Mouse (Mus musculus): Measurements from ENCODE around the gene Capza2.

The Capza2 gene

GRCm38 (mm10) chr6:17635615-17636284 lies at the start of gene Capza2:
Gene Capza2 (plus strand): TSS chr6:17636234.
- no peak for DNase-seq

- DNase-seq: peak; percentile 88
These were observed 46.7 kb upstream of the Capza2 start for GRCm38 (mm10) chr6:17589049-17589952.

GRCm38 (mm10) chr6:17589953-17590627 lies 45.9 kb upstream of the Capza2 start:
- DNase-seq: no peak

GRCm38 (mm10) chr6:17593971-17594370 lies 42.1 kb upstream of the Capza2 start:
- no peak for DNase-seq

- DNase-seq: peak; percentile 75
These were observed 40.1 kb upstream of the Capza2 start for GRCm38 (mm10) chr6:17595712-17596462.

GRCm38 (mm10) chr6:17599373-17599772 lies 36.7 kb upstream of the Capza2 start:
- no peak for DNase-seq

- no peak for DNase-seq
These were observed 34.5 kb upstream of the Capza2 start for GRCm38 (mm10) chr6:17601526-17601925.

GRCm38 (mm10) chr6:17606915-17607314 lies 29.1 kb upstream of the Capza2 start:
- DNase-seq: no peak

- no peak for DNase-seq
These were observed 24.6 kb upstream of the Capza2 start for GRCm38 (mm10) chr6:17611352-17612010.

GRCm38 (mm10) chr6:17612652-17613051 lies 23.4 kb upstream of the Capza2 start:
- DNase-seq: no peak

GRCm38 (mm10) chr6:17620823-17621222 lies 15.2 kb upstream of the Capza2 start:
- no peak for DNase-seq

GRCm38 (mm10) chr6:17621436-17621835 lies 14.6 kb upstream of the Capza2 start:
- no peak for DNase-seq

GRCm38 (mm10) chr6:17628701-17629455 lies 7.2 kb upstream of the Capza2 start:
- DNase-seq: peak; percentile 11

GRCm38 (mm10) chr6:17629756-17630155 lies 6.3 kb upstream of the Capza2 start:
- DNase-seq: no peak

GRCm38 (mm10) chr6:17631611-17632010 lies 4.4 kb upstream of the Capza2 start:
- no peak for DNase-seq

GRCm38 (mm10) chr6:17633819-17634218 lies 2.2 kb upstream of the Capza2 start:
- DNase-seq: no peak

- no peak for DNase-seq
These were observed 1.0 kb upstream of the Capza2 start for GRCm38 (mm10) chr6:17634992-17635391.

- peak; percentile 97 for DNase-seq
These were observed 733 bp downstream of the Capza2 start for GRCm38 (mm10) chr6:17636764-17637170.

GRCm38 (mm10) chr6:17637205-17638203 lies 1.5 kb downstream of the Capza2 start:
- peak; percentile 72 for DNase-seq

GRCm38 (mm10) chr6:17640031-17640430 lies 4.0 kb downstream of the Capza2 start:
- DNase-seq: no peak
